Mouse (Mus musculus) intestine, embryonic 14.5 days (tissue): ENCODE data around the gene Sec61a1. TPM values are rescaled to one million over a fixed set of nuclear protein-coding genes. Genes with fewer than 3 reads are reported as not detected.

Source experiments
- polyA plus RNA-seq: library from polyadenylated mRNA; unstranded; fragments of >200 nt; fragmentation: Nextera tagmentation; extraction: Ambion mirVana; gene quantifications from 2 replicates; pipeline ENCODE4 v1.2.1, GENCODE M21; 2014

The Sec61a1 gene
- polyA plus RNA-seq, 1 experiment from 2014 or later, result 246 TPM

Other genes starting within 250 kb of the Sec61a1 start
- gene Eefsec, start 72.4 kb downstream of the Sec61a1 start, polyA plus RNA-seq, result 45.1 and 53.4 TPM in 2 replicates
- gene Ruvbl1, start 53.5 kb downstream of the Sec61a1 start, polyA plus RNA-seq, result 150 and 158 TPM in 2 replicates
- 0.26 TPM in 1 of 2 replicates, not detected in the other for gene Kbtbd12, start 119.0 kb upstream of the Sec61a1 start, polyA plus RNA-seq
- gene Mgll, start 205.5 kb upstream of the Sec61a1 start, polyA plus RNA-seq, result 88.3 and 94.2 TPM in 2 replicates